Mouse (Mus musculus): ENCODE measurements around the gene Smim11.

DNA sequence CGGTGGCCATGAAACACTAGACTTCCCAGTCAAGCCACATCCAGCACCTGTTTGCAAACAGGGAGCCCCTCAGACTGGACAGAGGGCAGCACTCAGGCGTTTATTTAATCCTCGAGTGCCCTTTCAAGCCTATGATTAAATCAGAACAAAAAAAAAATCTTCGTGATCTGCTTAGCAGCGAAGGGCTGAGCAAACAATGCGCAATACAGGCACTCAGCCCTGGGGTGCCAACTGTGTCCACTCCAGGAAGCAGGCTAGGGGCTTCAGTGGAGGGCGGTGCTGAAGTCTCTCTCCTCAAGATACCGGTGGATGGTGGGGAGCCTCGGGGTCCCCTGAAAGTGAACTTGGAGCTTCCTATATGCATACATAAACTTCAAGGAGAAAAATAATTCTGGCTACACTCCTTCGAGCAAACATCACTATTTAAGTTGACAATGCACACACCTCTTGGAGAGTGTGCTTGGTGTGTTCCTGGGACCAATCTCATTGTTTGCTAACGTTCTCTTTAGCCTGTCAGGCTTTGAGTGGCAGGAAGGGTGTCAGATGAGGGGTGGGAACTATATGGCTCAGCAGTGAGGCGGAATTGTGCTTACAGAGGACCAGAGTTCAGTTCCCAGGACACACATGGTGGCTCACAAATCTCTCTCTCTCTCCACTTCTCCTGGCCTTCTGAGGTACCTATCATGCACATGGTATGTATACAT, 6.7 kb upstream of the Smim11 start:
- TF ChIP-seq ELF1 (IDR thresholded peaks at IDR 0.05; ENCODE audit: low read depth, low read length) (no peak), MAFK (IDR thresholded peaks at IDR 0.05; ENCODE audit: borderline replicate concordance, low read depth, low read length) (no peak), SMC3 (IDR thresholded peaks at IDR 0.05; ENCODE audit: low read depth, low read length) (no peak), HCFC1 (IDR thresholded peaks at IDR 0.05; ENCODE audit: low read depth, low read length) (no peak), POLR2A (IDR thresholded peaks at IDR 0.05; ENCODE audit: control insufficient read depth in 1 of 2, insufficient read depth in 1 of 2, low read depth in 1 of 2, low read length in 2 of 2, poor library complexity in 1 of 2) (no peak), JUND (IDR thresholded peaks at IDR 0.05; ENCODE audit: low read depth, low read length) (no peak), GATA1 (IDR thresholded peaks at IDR 0.05; ENCODE audit: low read depth, low read length) (no peak), MAX (IDR thresholded peaks at IDR 0.05; ENCODE audit: low read length) (no peak)

Measured in MEL (cell line).